Mouse (Mus musculus): ENCODE results near the gene Wfdc1.

DNA sequence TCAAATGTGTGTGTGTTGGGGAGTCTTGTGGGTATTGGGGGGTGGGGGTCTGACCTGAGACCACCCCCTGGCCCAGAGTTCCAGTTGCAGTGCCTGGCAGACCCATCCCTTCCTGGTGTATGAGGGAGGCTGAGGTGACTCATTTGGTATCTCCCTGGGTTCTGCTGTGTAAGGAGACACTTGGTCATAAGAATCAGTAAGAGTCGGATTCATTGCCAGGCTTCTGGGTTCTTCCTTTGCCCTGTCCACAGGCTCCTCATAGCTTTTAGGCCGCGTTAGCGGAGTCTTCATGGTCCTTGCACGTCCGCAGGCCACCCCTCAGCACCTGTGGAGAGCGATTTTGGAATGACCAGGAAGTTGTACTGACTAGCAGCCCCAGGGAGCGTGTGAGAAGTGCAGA, 42.3 kb downstream of the Wfdc1 start:
- no peak for TF ChIP-seq POLR2A (IDR thresholded peaks at IDR 0.05; ENCODE audit: control insufficient read depth, extremely low read depth, insufficient read depth, low read length, poor library complexity)
- no peak for TF ChIP-seq CTCF (IDR thresholded peaks at IDR 0.05; ENCODE audit: borderline replicate concordance, control insufficient read depth, extremely low read depth, insufficient read depth, low read length, poor library complexity)

Measured in thymus, adult 2 months (tissue).